Mouse (Mus musculus): ENCODE data around the gene Hif3a. TPM values are rescaled to one million over a fixed set of nuclear protein-coding genes. Genes with fewer than 3 reads are reported as not detected.
A peak's percentile ranks its signal among the peaks of the same experiment; 100 is the strongest.

Hif3a gene
- polyA plus RNA-seq, 1 experiment from 2014 or later: 6.9 TPM

- Histone ChIP-seq H3K9me3 (ENCODE audit: control insufficient read depth, low read length) (no peaks in the 10 kb centered on the region), H3K36me3 (ENCODE audit: control insufficient read depth, insufficient read depth, low read length) (peaks cover 2% of the 10 kb centered on the region; the same call in 1 of the 2 replicates), H3K27ac (ENCODE audit: low read depth, low read length) (no peak overlapping the region), H3K4me1 (ENCODE audit: control insufficient read depth, insufficient read depth, low read depth, low read length) (no peaks in the 10 kb centered on the region), H3K4me3 (ENCODE audit: low read length) (no peak overlapping the region), H3K4me2 (ENCODE audit: low read length) (no peak overlapping the region), H3K27me3 (replicated peaks; ENCODE audit: control insufficient read depth, insufficient read depth, low read length) (no peaks in the 10 kb centered on the region), H3K9ac (ENCODE audit: low read depth, low read length) (no peak overlapping the region)
- ATAC-seq: no peak
- 84% methylated on average over 10 of the region's 10 CpGs for WGBS
These were observed 13.6 kb downstream of the Hif3a start for GRCm38 (mm10) chr7:17048431-17049190.

- Histone ChIP-seq H3K4me2 (ENCODE audit: low read length) (no peak overlapping the region), H3K36me3 (ENCODE audit: control insufficient read depth, insufficient read depth, low read length) (peaks cover 2% of the 10 kb centered on the region; the same call in 1 of the 2 replicates), H3K27me3 (replicated peaks; ENCODE audit: control insufficient read depth, insufficient read depth, low read length) (no peaks in the 10 kb centered on the region), H3K9me3 (ENCODE audit: control insufficient read depth, low read length) (no peaks in the 10 kb centered on the region), H3K9ac (ENCODE audit: low read depth, low read length) (no peak overlapping the region), H3K4me1 (ENCODE audit: control insufficient read depth, insufficient read depth, low read depth, low read length) (no peaks in the 10 kb centered on the region), H3K27ac (ENCODE audit: low read depth, low read length) (no peak overlapping the region), H3K4me3 (ENCODE audit: low read length) (no peak overlapping the region)
- no peak for ATAC-seq
- 86% methylated on average over 5 of the region's 5 CpGs for WGBS
These were observed 15.1 kb downstream of the Hif3a start for GRCm38 (mm10) chr7:17047041-17047682.

GRCm38 (mm10) chr7:17045743-17046142 is 16.5 kb downstream of the Hif3a start:
- H3K9me3 ChIP-seq (ENCODE audit: control insufficient read depth, low read length): no peaks in the 10 kb centered on the region
- no peaks in the 10 kb centered on the region for H3K27me3 ChIP-seq (replicated peaks; ENCODE audit: control insufficient read depth, insufficient read depth, low read length)
- no peak overlapping the region for H3K4me3 ChIP-seq (ENCODE audit: low read length)
- no peaks in the 10 kb centered on the region for H3K4me1 ChIP-seq (ENCODE audit: control insufficient read depth, insufficient read depth, low read depth, low read length)
- H3K4me2 ChIP-seq (ENCODE audit: low read length): no peak overlapping the region
- no peak overlapping the region for H3K9ac ChIP-seq (ENCODE audit: low read depth, low read length)
- H3K36me3 ChIP-seq (ENCODE audit: control insufficient read depth, insufficient read depth, low read length): peaks cover 2% of the 10 kb centered on the region; the same call in 1 of the 2 replicates
- no peak overlapping the region for H3K27ac ChIP-seq (ENCODE audit: low read depth, low read length)
- ATAC-seq: no peak
- WGBS: 47% methylated on average over 1 of the region's 1 CpGs

GRCm38 (mm10) chr7:17039373-17039772 is 22.9 kb downstream of the Hif3a start:
- no peaks in the 10 kb centered on the region for H3K27me3 ChIP-seq (replicated peaks; ENCODE audit: control insufficient read depth, insufficient read depth, low read length)
- no peak for ATAC-seq
- WGBS: 88% methylated on average over 7 of the region's 7 CpGs

GRCm38 (mm10) chr7:17038018-17038695 is 24.1 kb downstream of the Hif3a start:
- H3K27ac ChIP-seq (ENCODE audit: low read depth, low read length): peak overlapping the region; percentile 34; the same call in 1 of the 2 replicates

More at GRCm38 (mm10) chr7:17039373-17039772, 22.9 kb downstream of the Hif3a start:
- Histone ChIP-seq H3K4me1 (ENCODE audit: control insufficient read depth, insufficient read depth, low read depth, low read length) (no peaks in the 10 kb centered on the region), H3K27ac (ENCODE audit: low read depth, low read length) (no peak overlapping the region), H3K36me3 (ENCODE audit: control insufficient read depth, insufficient read depth, low read length) (peaks cover 2% of the 10 kb centered on the region; the same call in 1 of the 2 replicates), H3K4me2 (ENCODE audit: low read length) (no peak overlapping the region), H3K9me3 (ENCODE audit: control insufficient read depth, low read length) (no peaks in the 10 kb centered on the region), H3K9ac (ENCODE audit: low read depth, low read length) (no peak overlapping the region), H3K4me3 (ENCODE audit: low read length) (no peak overlapping the region)

GRCm38 (mm10) chr7:17030239-17030638 is 32.0 kb downstream of the Hif3a start:
- ATAC-seq: no peak
- Histone ChIP-seq H3K4me1 (ENCODE audit: control insufficient read depth, insufficient read depth, low read depth, low read length) (peaks cover 14% of the 10 kb centered on the region), H3K4me3 (ENCODE audit: low read length) (no peak overlapping the region), H3K36me3 (ENCODE audit: control insufficient read depth, insufficient read depth, low read length) (no peaks in the 10 kb centered on the region), H3K27ac (ENCODE audit: low read depth, low read length) (no peak overlapping the region), H3K9me3 (ENCODE audit: control insufficient read depth, low read length) (no peaks in the 10 kb centered on the region), H3K27me3 (replicated peaks; ENCODE audit: control insufficient read depth, insufficient read depth, low read length) (no peaks in the 10 kb centered on the region; the same call in 1 of the 2 replicates), H3K4me2 (ENCODE audit: low read length) (no peak overlapping the region), H3K9ac (ENCODE audit: low read depth, low read length) (no peak overlapping the region)
- 80% methylated on average over 7 of the region's 7 CpGs for WGBS

More at GRCm38 (mm10) chr7:17038018-17038695, 24.1 kb downstream of the Hif3a start:
- Histone ChIP-seq H3K36me3 (ENCODE audit: control insufficient read depth, insufficient read depth, low read length) (no peaks in the 10 kb centered on the region), H3K4me1 (ENCODE audit: control insufficient read depth, insufficient read depth, low read depth, low read length) (no peaks in the 10 kb centered on the region), H3K27me3 (replicated peaks; ENCODE audit: control insufficient read depth, insufficient read depth, low read length) (no peaks in the 10 kb centered on the region), H3K9ac (ENCODE audit: low read depth, low read length) (no peak overlapping the region), H3K4me2 (ENCODE audit: low read length) (no peak overlapping the region), H3K4me3 (ENCODE audit: low read length) (no peak overlapping the region), H3K9me3 (ENCODE audit: control insufficient read depth, low read length) (no peaks in the 10 kb centered on the region)
- ATAC-seq: peak; percentile 71
- WGBS: 33% methylated on average over 9 of the region's 9 CpGs

- Histone ChIP-seq H3K4me3 (ENCODE audit: low read length) (no peak overlapping the region), H3K4me2 (ENCODE audit: low read length) (no peak overlapping the region), H3K4me1 (ENCODE audit: control insufficient read depth, insufficient read depth, low read depth, low read length) (peaks cover 20% of the 10 kb centered on the region), H3K27ac (ENCODE audit: low read depth, low read length) (no peak overlapping the region), H3K36me3 (ENCODE audit: control insufficient read depth, insufficient read depth, low read length) (peaks cover 3% of the 10 kb centered on the region; the same call in 1 of the 2 replicates), H3K9me3 (ENCODE audit: control insufficient read depth, low read length) (no peaks in the 10 kb centered on the region), H3K9ac (ENCODE audit: low read depth, low read length) (no peak overlapping the region), H3K27me3 (replicated peaks; ENCODE audit: control insufficient read depth, insufficient read depth, low read length) (no peaks in the 10 kb centered on the region; the same call in 1 of the 2 replicates)
- WGBS: 70% methylated on average over 7 of the region's 7 CpGs
- ATAC-seq: no peak
These were observed 33.3 kb downstream of the Hif3a start for GRCm38 (mm10) chr7:17028923-17029322.

- Histone ChIP-seq H3K27me3 (replicated peaks; ENCODE audit: control insufficient read depth, insufficient read depth, low read length) (no peaks in the 10 kb centered on the region; the same call in 1 of the 2 replicates), H3K4me1 (ENCODE audit: control insufficient read depth, insufficient read depth, low read depth, low read length) (peaks cover 20% of the 10 kb centered on the region), H3K36me3 (ENCODE audit: control insufficient read depth, insufficient read depth, low read length) (peaks cover 7% of the 10 kb centered on the region; the same call in 1 of the 2 replicates), H3K4me3 (ENCODE audit: low read length) (peak within 1 kb of the TSS; percentile 85), H3K4me2 (ENCODE audit: low read length) (peak within 1 kb of the TSS; percentile 56), H3K9ac (ENCODE audit: low read depth, low read length) (peak within 1 kb of the TSS; percentile 88), H3K27ac (ENCODE audit: low read depth, low read length) (peak within 1 kb of the TSS; percentile 79), H3K9me3 (ENCODE audit: control insufficient read depth, low read length) (no peaks in the 10 kb centered on the region)
- peak; percentile 89 for ATAC-seq
- WGBS: under 1% methylated on average over 55 of the region's 58 CpGs
These were observed 34.5 kb downstream of the Hif3a start, which contains the start of gene Ppp5c for GRCm38 (mm10) chr7:17027588-17028343. Ppp5c (minus strand) TSS chr7:17027924.
